Comparison of ENCODE assay signal across 11 mouse cellular contexts in the genomic region with DNA sequence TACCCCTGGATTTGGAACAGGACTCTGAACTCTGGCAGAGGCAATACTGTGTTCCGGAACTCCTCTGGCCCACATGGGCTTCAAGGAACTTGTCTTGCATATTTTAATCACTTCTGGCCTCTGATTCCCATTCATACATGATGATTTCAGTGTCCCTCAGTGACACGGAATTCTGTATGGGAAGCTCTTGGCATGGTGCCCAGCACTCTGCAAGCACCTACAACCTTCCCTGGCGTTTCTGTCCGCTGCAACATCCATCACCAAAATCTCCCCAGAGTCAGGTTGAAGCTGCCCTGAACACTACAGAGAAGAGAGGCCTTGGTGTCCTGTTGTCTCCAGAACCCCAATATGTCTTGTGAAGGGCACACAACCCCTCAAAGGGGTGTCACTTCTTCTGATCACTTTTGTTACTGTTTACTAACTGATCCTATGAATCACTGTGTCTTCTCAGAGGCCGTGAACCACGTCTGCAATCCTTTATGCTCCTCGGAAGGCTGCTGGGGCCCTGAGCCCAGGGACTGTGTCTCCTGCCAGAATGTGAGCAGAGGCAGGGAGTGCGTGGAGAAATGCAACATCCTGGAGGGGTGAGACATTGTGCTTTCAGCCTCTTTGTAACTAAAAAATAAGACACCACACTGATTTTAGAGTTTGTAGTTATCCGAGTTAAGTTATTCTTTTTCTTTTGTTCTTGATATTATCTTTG.
A peak's percentile ranks its signal among the peaks of the same experiment; 100 is the strongest.
DNase-seq lines count a peak whose midpoint lies in the region; ATAC-seq and TF ChIP-seq lines count a peak whose summit lies in the region.
"Had no signal": no experiment of that assay in that cellular context is flagged by ENCODE, and none has a peak within 500 bp of the region (broad histone marks: within the 10 kb centered on the region; RNA-seq: fewer than 3 reads in every experiment).

No protein-coding gene starts in this region.

- H3K36me3 ChIP-seq in hindbrain, embryonic 16.5 days (ENCODE audit: control insufficient read depth, insufficient read depth, low read length): 0 out of 2 replicates have a peak, but pooled peaks cover 2% of the 10 kb centered on the region
- H3K36me3 ChIP-seq in hindbrain, embryonic 13.5 days: no peaks in the 10 kb centered on the region
- no peaks in the 10 kb centered on the region for H3K36me3 ChIP-seq in neural tube, embryonic 14.5 days (ENCODE audit: control insufficient read depth, insufficient read depth, low read length)
- H3K36me3 ChIP-seq in testis, adult 2 months (ENCODE audit: control insufficient read depth, insufficient read depth, low read length): no peaks in the 10 kb centered on the region
- H3K36me3 ChIP-seq: forebrain, embryonic 10.5 days had no signal

- no peak overlapping the region for H3K27ac ChIP-seq in cerebellum, adult 2 months (ENCODE audit: insufficient read depth, low read length)
- no peak overlapping the region for H3K27ac ChIP-seq in hindbrain, embryonic 16.5 days (ENCODE audit: low read depth, low read length)
- H3K27ac ChIP-seq in hindbrain, embryonic 13.5 days: no peak overlapping the region
- no peak overlapping the region for H3K27ac ChIP-seq in neural tube, embryonic 14.5 days (ENCODE audit: low read depth, low read length)
- 0 out of 2 replicates have a peak overlapping the region, but pooled peaks have one; percentile 18 for H3K27ac ChIP-seq in testis, adult 2 months (ENCODE audit: control insufficient read depth, insufficient read depth, low read depth, low read length)
- H3K27ac ChIP-seq: forebrain, embryonic 10.5 days had no signal

- 24% methylated on average over 9 of the region's 9 CpGs for WGBS in cerebellum, adult 2 months
- whole genome bisulfite sequencing in hindbrain, embryonic 16.5 days: 33% methylated on average over 9 of the region's 9 CpGs
- WGBS in hindbrain, embryonic 13.5 days: 44% methylated on average over 9 of the region's 9 CpGs
- 44% methylated on average over 9 of the region's 9 CpGs for WGBS in neural tube, embryonic 14.5 days

- no peak overlapping the region for H3K4me2 ChIP-seq in hindbrain, embryonic 16.5 days (ENCODE audit: low read length)
- H3K4me2 ChIP-seq in hindbrain, embryonic 13.5 days: no peak overlapping the region
- no peak overlapping the region for H3K4me2 ChIP-seq in neural tube, embryonic 14.5 days (ENCODE audit: low read depth, low read length)

- no peaks in the 10 kb centered on the region for H3K9me3 ChIP-seq in hindbrain, embryonic 16.5 days (ENCODE audit: control insufficient read depth, low read length)
- H3K9me3 ChIP-seq in hindbrain, embryonic 13.5 days: no peaks in the 10 kb centered on the region
- no peaks in the 10 kb centered on the region for H3K9me3 ChIP-seq in neural tube, embryonic 14.5 days (ENCODE audit: control insufficient read depth, low read length)
- H3K9me3 ChIP-seq: forebrain, embryonic 10.5 days had no signal

- TF ChIP-seq CTCF in cerebellum, adult 2 months (IDR thresholded peaks at IDR 0.05; ENCODE audit: borderline replicate concordance, insufficient read depth, low read depth, low read length): no peak
- TF ChIP-seq CTCF in testis, adult 2 months (IDR thresholded peaks at IDR 0.05; ENCODE audit: control insufficient read depth, insufficient read depth, insufficient replicate concordance, low read depth, low read length): no peak

- no peak overlapping the region for H3K4me3 ChIP-seq in cerebellum, adult 2 months (replicated peaks; ENCODE audit: insufficient read depth, low read depth, low read length)
- no peak overlapping the region for H3K4me3 ChIP-seq in hindbrain, embryonic 16.5 days (ENCODE audit: low read length)
- no peak overlapping the region for H3K4me3 ChIP-seq in hindbrain, embryonic 13.5 days
- no peak overlapping the region for H3K4me3 ChIP-seq in neural tube, embryonic 14.5 days (ENCODE audit: low read depth, low read length)
- H3K4me3 ChIP-seq in testis, adult 2 months (ENCODE audit: control insufficient read depth, low read depth, low read length): no peak overlapping the region
- H3K4me3 ChIP-seq: forebrain, embryonic 10.5 days had no signal

- no peak overlapping the region for H3K9ac ChIP-seq in hindbrain, embryonic 16.5 days (ENCODE audit: low read depth, low read length)
- no peak overlapping the region for H3K9ac ChIP-seq in hindbrain, embryonic 13.5 days
- H3K9ac ChIP-seq in neural tube, embryonic 14.5 days (replicated peaks; ENCODE audit: low read depth, low read length): no peak overlapping the region

- ATAC-seq in hindbrain, embryonic 16.5 days: peak; percentile 24; the same call in 1 of the 2 replicates
- no peak for ATAC-seq in hindbrain, embryonic 13.5 days (ENCODE audit: low FRiP score)
- ATAC-seq in neural tube, embryonic 14.5 days (ENCODE audit: low read depth): peak; percentile 41; the same call in 1 of the 2 replicates
- ATAC-seq: Patski had no signal

- peak; percentile 6 to 18 for DNase-seq in cerebellum, adult 2 months
- DNase-seq in cerebellum, adult 9-11 months: no peak
- no peak for DNase-seq in neural tube, embryonic 10.5 days (ENCODE audit: extremely low spot score, low spot score)
- DNase-seq in left cerebral cortex, adult 18-20 months (ENCODE audit: low spot score in 2 of 2): no peak
- DNase-seq: lung, adult 2 months had no signal

- TF ChIP-seq POLR2A in cerebellum, adult 2 months (IDR thresholded peaks at IDR 0.05; ENCODE audit: borderline replicate concordance, insufficient read depth, low read length): no peak
- no peak for TF ChIP-seq POLR2A in testis, adult 2 months (IDR thresholded peaks at IDR 0.05; ENCODE audit: control insufficient read depth, low read depth, low read length)

- H3K27me3 ChIP-seq in cerebellum, adult 2 months (ENCODE audit: control insufficient read depth, insufficient read depth, low read length): no peaks in the 10 kb centered on the region
- H3K27me3 ChIP-seq in hindbrain, embryonic 16.5 days (replicated peaks; ENCODE audit: control insufficient read depth, insufficient read depth, low read length): no peaks in the 10 kb centered on the region
- no peaks in the 10 kb centered on the region for H3K27me3 ChIP-seq in hindbrain, embryonic 13.5 days
- H3K27me3 ChIP-seq in neural tube, embryonic 14.5 days (ENCODE audit: control insufficient read depth, insufficient read depth, low read length): no peaks in the 10 kb centered on the region
- H3K27me3 ChIP-seq in testis, adult 2 months (ENCODE audit: control insufficient read depth, insufficient read depth, low read length): no peaks in the 10 kb centered on the region
- H3K27me3 ChIP-seq: Patski had no signal

- H3K4me1 ChIP-seq in cerebellum, adult 2 months (ENCODE audit: control insufficient read depth, insufficient read depth, low read length): no peaks in the 10 kb centered on the region; the same call in 1 of the 2 replicates
- no peaks in the 10 kb centered on the region for H3K4me1 ChIP-seq in hindbrain, embryonic 16.5 days (ENCODE audit: control insufficient read depth, insufficient read depth, low read depth, low read length)
- peaks cover 6% of the 10 kb centered on the region for H3K4me1 ChIP-seq in hindbrain, embryonic 13.5 days (replicated peaks)
- H3K4me1 ChIP-seq in neural tube, embryonic 14.5 days (ENCODE audit: control insufficient read depth, insufficient read depth, low read length): no peaks in the 10 kb centered on the region
- no peaks in the 10 kb centered on the region for H3K4me1 ChIP-seq in testis, adult 2 months (ENCODE audit: control insufficient read depth, insufficient read depth, low read length)
- H3K4me1 ChIP-seq: forebrain, embryonic 10.5 days had no signal

Comparison
In these comparisons a context has a peak if more than half of its experiments do, and no peak if none do; other contexts are left out.
1. DNase-seq: peak in cerebellum, adult 2 months (2 of 2); none in cerebellum, adult 9-11 months (single experiment), neural tube, embryonic 10.5 days (single experiment) and left cerebral cortex, adult 18-20 months (0 of 2).